28 mouse cellular contexts compared by ENCODE assay signal in the genomic region with DNA sequence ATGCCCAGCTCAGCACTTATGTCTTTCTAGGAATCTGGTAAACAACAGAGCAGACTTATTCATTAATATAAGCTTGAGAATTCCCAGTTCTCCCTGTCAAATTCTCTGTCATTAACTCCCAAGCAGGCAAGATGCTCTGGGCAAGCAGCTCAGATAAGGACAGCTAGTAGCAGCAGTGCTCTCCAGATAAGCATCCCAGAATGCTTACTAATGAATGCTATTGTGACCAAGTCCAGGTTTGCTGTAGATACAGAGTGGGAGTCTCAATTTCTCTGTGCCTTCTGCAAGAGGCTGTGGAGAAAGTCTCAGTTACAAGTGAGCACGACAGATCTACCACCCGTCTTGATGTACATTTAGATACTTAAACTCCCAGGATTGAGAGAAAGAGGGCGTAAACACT.
DNase-seq lines count a peak whose midpoint lies in the region; ATAC-seq lines count a peak whose summit lies in the region.
"Had no signal": no experiment of that assay in that cellular context is flagged by ENCODE, and none has a peak within 500 bp of the region (broad histone marks: within the 10 kb centered on the region; RNA-seq: fewer than 3 reads in every experiment).

No protein-coding gene starts in this region.

- ATAC-seq in heart, embryonic 12.5 days (ENCODE audit: insufficient number of reproducible peaks, low FRiP score) = 0 out of 2 replicates have a peak, but pooled peaks have one; percentile 55
- 0 out of 2 replicates have a peak, but pooled peaks have one; percentile 22 for ATAC-seq in common myeloid progenitor, adult 5-6 weeks (replicated peaks; ENCODE audit: low read depth, poor library complexity, severe bottlenecking)
- peak; percentile 100 for ATAC-seq in liver, embryonic 13.5 days (ENCODE audit: low read depth)
- ATAC-seq in megakaryocyte-erythroid progenitor cell, adult 5-6 weeks (replicated peaks; ENCODE audit: low FRiP score, low TSS enrichment, poor library complexity, severe bottlenecking) = peak; percentile 98
- no peak for ATAC-seq in hindbrain, embryonic 12.5 days (ENCODE audit: low FRiP score)
- ATAC-seq in granulocyte monocyte progenitor cell, adult 5-6 weeks (replicated peaks; ENCODE audit: poor library complexity, severe bottlenecking) = no peak
- ATAC-seq: forebrain, embryonic 16.5 days; midbrain, embryonic 15.5 days; Patski had no signal

- no peak overlapping the region for H3K9ac ChIP-seq in heart, embryonic 12.5 days
- no peak overlapping the region for H3K9ac ChIP-seq in liver, embryonic 13.5 days
- H3K9ac ChIP-seq in hindbrain, embryonic 12.5 days = no peak overlapping the region
- H3K9ac ChIP-seq: heart, embryonic 15.5 days; hindbrain, embryonic 14.5 days; limb, embryonic 13.5 days; lung, embryonic 14.5 days; midbrain, embryonic 15.5 days; neural tube, embryonic 12.5 days had no signal

- no peaks in the 10 kb centered on the region for H3K27me3 ChIP-seq in heart, embryonic 12.5 days (replicated peaks)
- no peaks in the 10 kb centered on the region; the same call in 1 of the 2 replicates for H3K27me3 ChIP-seq in heart, embryonic 10.5 days (ENCODE audit: insufficient read depth, poor library complexity, severe bottlenecking)
- no peaks in the 10 kb centered on the region for H3K27me3 ChIP-seq in liver, embryonic 13.5 days
- H3K27me3 ChIP-seq in hindbrain, embryonic 12.5 days = peaks cover 21% of the 10 kb centered on the region
- H3K27me3 ChIP-seq: heart, embryonic 15.5 days; neural tube, embryonic 12.5 days had no signal

- H3K36me3 ChIP-seq in heart, embryonic 12.5 days = no peaks in the 10 kb centered on the region
- H3K36me3 ChIP-seq in heart, embryonic 10.5 days = no peaks in the 10 kb centered on the region
- H3K36me3 ChIP-seq in liver, embryonic 13.5 days = no peaks in the 10 kb centered on the region
- H3K36me3 ChIP-seq in hindbrain, embryonic 12.5 days = no peaks in the 10 kb centered on the region
- H3K36me3 ChIP-seq: heart, embryonic 15.5 days; limb, embryonic 13.5 days; midbrain, embryonic 15.5 days; neural tube, embryonic 12.5 days had no signal

- DNase-seq in heart, embryonic 10.5 days (ENCODE audit: low spot score) = no peak
- DNase-seq in liver, embryonic 13.5 days = peak; percentile 32
- no peak for DNase-seq in left cerebral cortex, adult 9 months (ENCODE audit: low spot score in 2 of 2)
- DNase-seq: adrenal gland, postnatal 36 days; cerebellum, adult 18-20 months; cerebellum, postnatal 25 days; gastrocnemius, postnatal 25 days; heart, adult 2 months; heart, postnatal 36 days; kidney, adult 8-10 months; kidney, postnatal 14 days; layer of hippocampus, postnatal 36 days; lung, embryonic 14.5 days; right cerebral cortex, adult 18-20 months; right cerebral cortex, postnatal 4 days had no signal

- no peak overlapping the region for H3K4me2 ChIP-seq in heart, embryonic 12.5 days
- H3K4me2 ChIP-seq in liver, embryonic 13.5 days = peak overlapping the region; percentile 38
- no peak overlapping the region for H3K4me2 ChIP-seq in hindbrain, embryonic 12.5 days (replicated peaks)
- H3K4me2 ChIP-seq: heart, embryonic 15.5 days; hindbrain, embryonic 14.5 days; limb, embryonic 13.5 days; lung, embryonic 14.5 days; midbrain, embryonic 15.5 days; neural tube, embryonic 12.5 days had no signal

- 0 out of 2 replicates have a peak, but pooled peaks cover 2% of the 10 kb centered on the region for H3K4me1 ChIP-seq in heart, embryonic 12.5 days (replicated peaks)
- no peaks in the 10 kb centered on the region for H3K4me1 ChIP-seq in heart, embryonic 10.5 days
- peaks cover 20% of the 10 kb centered on the region for H3K4me1 ChIP-seq in liver, embryonic 13.5 days (replicated peaks)
- no peaks in the 10 kb centered on the region for H3K4me1 ChIP-seq in hindbrain, embryonic 12.5 days
- H3K4me1 ChIP-seq: heart, embryonic 15.5 days; limb, embryonic 13.5 days; megakaryocyte, embryonic 14.5 days; midbrain, embryonic 15.5 days; neural tube, embryonic 12.5 days had no signal

- no peaks in the 10 kb centered on the region for H3K9me3 ChIP-seq in heart, embryonic 12.5 days (replicated peaks)
- no peaks in the 10 kb centered on the region for H3K9me3 ChIP-seq in heart, embryonic 10.5 days
- no peaks in the 10 kb centered on the region for H3K9me3 ChIP-seq in liver, embryonic 13.5 days (replicated peaks)
- no peaks in the 10 kb centered on the region for H3K9me3 ChIP-seq in hindbrain, embryonic 12.5 days (replicated peaks)
- H3K9me3 ChIP-seq: heart, embryonic 15.5 days; limb, embryonic 13.5 days; megakaryocyte, embryonic 14.5 days; midbrain, embryonic 15.5 days; neural tube, embryonic 12.5 days had no signal

- no peak overlapping the region for H3K27ac ChIP-seq in heart, embryonic 12.5 days (ENCODE audit: poor library complexity, severe bottlenecking)
- H3K27ac ChIP-seq in heart, embryonic 10.5 days = no peak overlapping the region
- peak overlapping the region; percentile 69; the same call in 1 of the 2 replicates for H3K27ac ChIP-seq in liver, embryonic 13.5 days
- H3K27ac ChIP-seq in hindbrain, embryonic 12.5 days = no peak overlapping the region
- H3K27ac ChIP-seq: heart, adult 2 months; heart, embryonic 15.5 days; hindbrain, embryonic 14.5 days; limb, embryonic 13.5 days; midbrain, embryonic 15.5 days; neural tube, embryonic 12.5 days had no signal

- WGBS in heart, embryonic 12.5 days = 53% methylated on average over 3 of the region's 3 CpGs
- 54% methylated on average over 3 of the region's 3 CpGs for WGBS in heart, embryonic 10.5 days
- 46% methylated on average over 3 of the region's 3 CpGs for WGBS in liver, embryonic 13.5 days (ENCODE audit: insufficient replicate concordance)
- WGBS in hindbrain, embryonic 12.5 days = 85% methylated on average over 3 of the region's 3 CpGs

- no peak overlapping the region for H3K4me3 ChIP-seq in heart, embryonic 12.5 days
- no peak overlapping the region for H3K4me3 ChIP-seq in heart, embryonic 10.5 days
- no peak overlapping the region for H3K4me3 ChIP-seq in liver, embryonic 13.5 days (replicated peaks)
- H3K4me3 ChIP-seq in hindbrain, embryonic 12.5 days = no peak overlapping the region
- H3K4me3 ChIP-seq: heart, adult 2 months; heart, embryonic 15.5 days; limb, embryonic 13.5 days; megakaryocyte, embryonic 14.5 days; midbrain, embryonic 15.5 days; neural tube, embryonic 12.5 days had no signal

Comparison
In these comparisons a context has a peak if more than half of its experiments do, and no peak if none do; other contexts are left out.
1. ATAC-seq: peak in heart, embryonic 12.5 days (single experiment), common myeloid progenitor, adult 5-6 weeks (single experiment), liver, embryonic 13.5 days (single experiment) and megakaryocyte-erythroid progenitor cell, adult 5-6 weeks (single experiment); none in hindbrain, embryonic 12.5 days (single experiment) and granulocyte monocyte progenitor cell, adult 5-6 weeks (single experiment).